Mouse (Mus musculus) kidney, adult 2 months (tissue): ENCODE results near the gene Rps18. TPM values are rescaled to one million over a fixed set of nuclear protein-coding genes. Genes with fewer than 3 reads are reported as not detected.

Experiments used
- DNase-seq: peaks from one replicate; pipeline ENCODE4 v3.0.0; 2021
- H3K27ac ChIP-seq: fragments of 200-500 bp; 2 replicates; pipeline ENCODE4 v1.5.1; 2012; ENCODE audit warnings: low read depth, low read length, control low read depth, inconsistent platforms; ENCODE audit not compliant: insufficient read depth
- H3K27me3 ChIP-seq: fragments of 200-500 bp; replicated peaks from 2 replicates; pipeline ENCODE4 v1.6.1; 2012; ENCODE audit warnings: mild to moderate bottlenecking, moderate library complexity, low read length, inconsistent platforms; ENCODE audit not compliant: control insufficient read depth, insufficient read depth
- H3K36me3 ChIP-seq: fragments of 200-500 bp; 2 replicates; pipeline ENCODE4 v1.6.1; 2012; ENCODE audit warnings: mild to moderate bottlenecking, moderate library complexity, low read length, inconsistent platforms; ENCODE audit not compliant: control insufficient read depth, insufficient read depth
- H3K4me1 ChIP-seq: fragments of 200-500 bp; 2 replicates; pipeline ENCODE4 v1.6.1; 2011; ENCODE audit warnings: low read length; ENCODE audit not compliant: control insufficient read depth, insufficient read depth
- H3K4me3 ChIP-seq: fragments of 200-500 bp; 2 replicates; pipeline ENCODE4 v1.5.1; 2011; ENCODE audit warnings: mild to moderate bottlenecking, low read depth, low read length, control low read depth; ENCODE audit not compliant: insufficient read depth
- CTCF ChIP-seq: fragments of 200-500 bp; conservative IDR thresholded peaks from 2 replicates; pipeline ENCODE4 v1.5.1; 2011; ENCODE audit warnings: low read depth, mild to moderate bottlenecking, control low read depth, low read length, moderate library complexity, mixed read lengths; ENCODE audit not compliant: insufficient read depth, insufficient read length
- POLR2A ChIP-seq: fragments of 200-500 bp; IDR thresholded peaks from one replicate; pipeline ENCODE4 v1.6.1; 2011; ENCODE audit warnings: low read depth, low read length, control low read depth
- WGBS: fragments of 180-500 bp; shearing (Covaris S2); methylation state at CpG from one replicate; pipeline ENCODE4 v1.1.7; 2018; 5-methylcytosine and 5-hydroxymethylcytosine counted together
- polyA plus RNA-seq: library from polyadenylated mRNA; depleted of rRNA; stranded (reverse); fragments of >200 nt; gene quantifications from 2 replicates; pipeline ENCODE4 v1.2.3, GENCODE M21; 2012

The Rps18 gene
- polyA plus RNA-seq, 1 experiment, result 406 TPM

DNA sequence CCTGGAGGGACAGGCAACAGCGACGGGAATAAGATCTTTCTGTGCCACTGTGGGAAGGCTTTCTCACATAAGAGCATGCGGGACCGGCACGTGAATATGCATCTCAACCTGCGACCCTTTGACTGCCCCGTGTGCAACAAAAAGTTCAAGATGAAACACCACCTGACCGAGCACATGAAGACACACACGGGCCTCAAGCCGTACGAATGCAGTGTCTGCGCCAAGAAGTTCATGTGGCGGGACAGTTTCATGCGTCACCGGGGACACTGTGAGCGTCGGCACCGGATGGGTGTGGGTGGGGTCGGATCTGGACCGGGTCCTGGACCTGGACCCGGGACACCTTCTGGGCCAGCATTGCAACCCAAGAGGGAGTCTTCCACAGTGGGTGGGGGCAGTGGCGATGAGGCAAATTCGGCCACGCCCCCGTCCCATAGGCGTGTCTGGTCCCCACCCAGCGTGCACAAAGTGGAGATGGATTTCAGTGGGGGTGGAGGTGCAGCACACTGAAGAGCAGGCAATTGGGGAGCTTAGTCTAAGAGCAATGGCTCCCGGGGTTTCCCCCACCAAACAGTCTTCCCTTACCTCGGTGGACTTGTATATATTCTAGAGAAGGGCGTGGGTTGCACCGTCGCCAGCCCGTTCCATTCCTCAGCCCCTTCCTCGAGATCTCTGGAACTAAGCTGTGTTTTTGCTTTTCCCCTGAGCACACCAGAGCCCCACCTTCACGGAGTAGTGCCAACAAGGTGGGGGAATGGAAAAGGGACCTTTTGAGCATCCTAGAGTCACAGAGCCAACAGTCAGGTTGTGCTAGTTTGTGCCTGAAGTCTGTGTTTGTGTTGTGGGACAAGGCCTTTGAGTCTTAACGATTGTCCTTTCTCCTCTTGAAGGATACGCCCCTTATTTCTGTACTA lies 37.3 kb downstream of the Rps18 start:
- H3K27ac ChIP-seq, result peak overlapping the region; percentile 92
- H3K4me3 ChIP-seq, result peak overlapping the region; percentile 99
- H3K27me3 ChIP-seq, result no peaks in the 10 kb centered on the region
- H3K4me1 ChIP-seq, result peaks cover 9% of the 10 kb centered on the region; the same call in 1 of the 2 replicates
- no peak for DNase-seq
- TF ChIP-seq POLR2A, result no peak
- no peak for TF ChIP-seq CTCF
- 59% methylated on average over 37 of the region's 37 CpGs for WGBS
- no peaks in the 10 kb centered on the region; the same call in 1 of the 2 replicates for H3K36me3 ChIP-seq

DNA sequence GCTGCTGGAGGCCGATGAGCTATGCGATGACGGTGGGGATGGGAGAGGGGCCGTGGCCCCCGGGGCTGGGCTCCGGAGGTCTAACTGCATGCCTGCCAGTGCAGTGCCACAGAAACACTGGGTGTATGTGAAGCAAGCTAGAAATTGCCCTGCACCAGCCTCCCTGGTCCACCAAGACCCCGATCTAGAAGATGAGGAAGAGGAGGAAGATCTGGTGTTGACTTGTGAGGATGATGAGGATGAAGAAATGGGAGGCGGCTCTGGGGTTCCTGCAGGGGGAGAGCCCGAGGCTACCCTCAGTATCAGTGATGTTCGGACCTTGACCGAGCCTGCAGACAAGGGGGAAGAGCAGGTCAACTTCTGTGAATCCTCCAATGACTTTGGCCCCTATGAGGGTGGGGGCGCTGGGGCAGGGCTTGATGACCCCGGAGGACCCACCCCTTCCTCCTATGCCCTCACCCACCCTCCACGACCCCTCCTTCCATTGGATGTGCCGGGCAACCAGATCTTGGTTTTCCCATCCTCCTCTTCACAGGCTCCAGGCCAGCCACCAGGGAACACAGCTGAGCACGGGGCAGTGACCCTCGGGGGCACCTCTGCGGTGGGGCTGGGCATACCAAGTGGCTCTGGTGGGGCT lies 38.0 kb downstream of the Rps18 start:
- no peaks in the 10 kb centered on the region for H3K27me3 ChIP-seq
- WGBS, result 81% methylated on average over 18 of the region's 18 CpGs
- no peaks in the 10 kb centered on the region; the same call in 1 of the 2 replicates for H3K36me3 ChIP-seq
- no peak overlapping the region for H3K4me3 ChIP-seq
- H3K4me1 ChIP-seq, result peaks cover 9% of the 10 kb centered on the region; the same call in 1 of the 2 replicates
- DNase-seq, result no peak
- no peak overlapping the region for H3K27ac ChIP-seq
- TF ChIP-seq POLR2A (no peak), CTCF (no peak)

DNA sequence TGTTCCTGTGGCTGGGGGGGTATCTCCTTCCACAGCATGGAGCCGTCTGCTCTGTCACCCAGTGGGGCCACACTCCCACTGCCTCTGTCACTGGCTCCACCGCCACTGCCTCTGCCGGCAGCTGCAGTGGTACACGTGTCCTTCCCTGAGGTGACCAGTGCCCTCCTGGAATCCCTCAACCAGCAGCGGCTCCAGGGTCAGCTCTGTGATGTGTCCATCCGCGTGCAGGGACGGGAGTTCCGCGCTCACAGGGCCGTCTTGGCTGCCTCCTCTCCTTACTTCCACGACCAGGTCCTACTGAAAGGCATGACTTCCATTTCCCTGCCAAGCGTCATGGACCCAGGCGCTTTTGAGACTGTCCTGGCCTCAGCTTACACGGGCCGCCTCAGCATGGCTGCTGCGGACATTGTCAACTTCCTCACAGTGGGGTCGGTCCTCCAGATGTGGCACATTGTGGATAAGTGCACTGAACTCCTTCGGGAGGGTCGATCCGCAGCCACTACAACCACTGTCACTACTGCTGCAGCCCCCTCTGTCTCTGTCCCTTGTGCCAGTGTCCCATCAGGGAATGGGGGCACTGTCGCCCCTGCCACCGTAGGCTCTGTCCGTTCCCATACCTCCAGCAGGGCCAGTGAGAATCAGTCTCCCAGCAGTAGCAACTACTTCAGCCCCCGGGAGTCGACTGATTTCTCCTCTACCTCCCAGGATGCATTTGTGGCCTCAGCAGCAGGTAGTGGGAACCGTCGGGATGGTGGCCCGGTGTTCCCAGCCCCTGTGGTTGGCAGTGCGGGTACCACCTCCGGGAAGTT lies 38.8 kb downstream of the Rps18 start:
- H3K27me3 ChIP-seq, result no peaks in the 10 kb centered on the region
- peaks cover 9% of the 10 kb centered on the region; the same call in 1 of the 2 replicates for H3K4me1 ChIP-seq
- no peak for DNase-seq
- no peak overlapping the region for H3K27ac ChIP-seq
- 70% methylated on average over 31 of the region's 31 CpGs for WGBS
- H3K4me3 ChIP-seq, result peak overlapping the region; percentile 17
- H3K36me3 ChIP-seq, result no peaks in the 10 kb centered on the region; the same call in 1 of the 2 replicates
- no peak for TF ChIP-seq CTCF
- TF ChIP-seq POLR2A, result no peak

DNA sequence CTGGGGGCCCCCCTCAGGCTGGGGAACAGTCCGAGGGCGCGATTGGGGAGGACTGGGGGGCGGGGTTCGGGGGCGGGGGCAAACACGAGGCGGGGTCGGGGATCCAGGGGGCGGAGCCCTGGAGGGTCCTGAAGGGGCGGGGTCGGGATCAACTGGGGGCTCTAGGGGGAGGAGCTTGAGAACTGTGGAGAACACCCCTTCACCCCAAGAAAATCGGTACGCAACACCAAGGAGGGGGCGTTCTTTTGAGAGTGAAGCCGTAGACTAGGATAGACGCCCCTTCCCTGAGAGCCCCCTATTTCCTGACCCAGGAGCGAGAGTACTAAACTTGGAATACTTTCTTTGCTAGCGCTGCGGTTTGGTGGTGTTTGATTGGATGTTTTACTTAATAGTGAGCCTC lies 39.5 kb downstream of the Rps18 start:
- no peak for TF ChIP-seq POLR2A
- no peak for TF ChIP-seq CTCF
- Histone ChIP-seq H3K4me3 (peak overlapping the region; percentile 54), H3K27ac (no peak overlapping the region), H3K36me3 (no peaks in the 10 kb centered on the region; the same call in 1 of the 2 replicates), H3K4me1 (peaks cover 9% of the 10 kb centered on the region; the same call in 1 of the 2 replicates), H3K27me3 (no peaks in the 10 kb centered on the region)
- peak; percentile 51 for DNase-seq
- WGBS, result 3% methylated on average over 20 of the region's 20 CpGs

DNA sequence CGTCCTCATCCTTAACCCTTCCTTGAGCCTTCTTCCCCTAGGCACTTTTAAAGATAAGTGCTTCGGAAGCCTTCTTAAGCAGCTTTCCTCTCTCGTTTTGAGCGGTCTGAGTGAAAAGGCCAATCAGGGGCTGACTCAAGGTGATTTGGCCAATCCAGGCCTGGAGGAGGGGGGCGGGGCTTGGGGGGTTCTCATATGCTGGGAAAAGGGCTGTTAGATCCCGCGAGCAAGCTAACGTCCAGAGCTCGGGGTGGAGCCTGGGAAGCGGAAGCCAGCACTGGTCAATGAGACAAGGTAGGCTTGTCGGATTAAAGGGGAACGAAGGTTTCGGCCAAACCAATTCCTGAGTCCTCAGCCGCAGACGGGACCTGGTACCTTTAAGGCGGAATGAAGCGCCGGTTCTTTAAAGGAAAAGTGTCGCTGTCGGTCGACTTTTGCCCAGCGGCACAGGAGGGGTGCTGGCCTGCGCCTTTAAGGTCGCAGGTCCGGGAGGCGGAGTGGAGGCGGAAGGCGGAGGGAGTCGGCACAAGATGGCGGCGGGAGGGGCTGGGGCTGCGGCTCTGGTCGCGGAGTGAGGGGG lies 40.0 kb downstream of the Rps18 start, which contains the start of the genes Tapbp and Zbtb22:
Gene Tapbp, plus strand, starts transcription at position 229 of the 580 bp plus-strand sequence.
Gene Zbtb22, plus strand, starts transcription at position 234 of the 580 bp plus-strand sequence.
- H3K36me3 ChIP-seq, result no peaks in the 10 kb centered on the region; the same call in 1 of the 2 replicates
- no peak within 1 kb of the TSS for H3K27ac ChIP-seq
- WGBS, result under 1% methylated on average over 34 of the region's 34 CpGs
- H3K4me3 ChIP-seq, result peak within 1 kb of the TSS; percentile 54
- H3K27me3 ChIP-seq, result no peaks in the 10 kb centered on the region
- peak; percentile 99 for DNase-seq
- TF ChIP-seq POLR2A (no peak), CTCF (no peak)
- peaks cover 9% of the 10 kb centered on the region; the same call in 1 of the 2 replicates for H3K4me1 ChIP-seq

DNA sequence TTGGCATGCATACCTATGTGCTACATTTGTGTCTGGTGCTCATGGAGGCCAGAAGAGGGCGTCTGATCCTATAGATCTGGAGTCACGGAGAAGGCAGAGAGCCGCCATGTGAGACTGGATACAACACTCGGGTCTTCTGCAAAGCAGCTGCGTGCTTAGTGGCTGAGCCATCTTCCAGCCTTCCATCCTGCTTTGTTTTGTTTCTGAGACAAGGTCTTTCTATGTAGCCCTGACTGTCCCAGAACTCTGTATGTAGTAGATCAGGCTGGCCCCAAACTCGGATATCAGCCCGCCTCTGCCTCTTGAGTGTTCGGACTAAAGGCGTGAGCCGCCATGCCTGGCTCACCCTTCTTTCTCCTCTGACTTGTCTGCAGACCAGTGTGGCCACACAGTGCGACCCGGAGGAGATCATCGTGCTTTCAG lies 40.8 kb downstream of the Rps18 start:
- 72% methylated on average over 13 of the region's 13 CpGs for WGBS
- DNase-seq, result no peak
- Histone ChIP-seq H3K27me3 (no peaks in the 10 kb centered on the region), H3K27ac (no peak overlapping the region), H3K36me3 (no peaks in the 10 kb centered on the region; the same call in 1 of the 2 replicates), H3K4me3 (no peak overlapping the region), H3K4me1 (peaks cover 13% of the 10 kb centered on the region; the same call in 1 of the 2 replicates)
- TF ChIP-seq CTCF, result no peak
- no peak for TF ChIP-seq POLR2A
